Mouse (Mus musculus) olfactory bulb, adult 2 months (tissue): ENCODE results near the gene Zfp593. TPM values are rescaled to one million over a fixed set of nuclear protein-coding genes. Genes with fewer than 3 reads are reported as not detected.

ENCODE experiments used
- H3K27ac ChIP-seq: fragments of 200-500 bp; 2 replicates; pipeline ENCODE4 v1.5.1; 2012; ENCODE audit warnings: low read depth, low read length; ENCODE audit not compliant: insufficient read depth
- H3K4me1 ChIP-seq: fragments of 200-500 bp; 2 replicates; pipeline ENCODE4 v1.6.1; 2012; ENCODE audit warnings: low read length; ENCODE audit not compliant: control insufficient read depth, insufficient read depth
- H3K4me3 ChIP-seq: fragments of 200-500 bp; 2 replicates; pipeline ENCODE4 v1.5.1; 2012; ENCODE audit warnings: mild to moderate bottlenecking, low read depth, low read length, moderate library complexity; ENCODE audit not compliant: insufficient read depth
- CTCF ChIP-seq: fragments of 200-500 bp; IDR thresholded peaks from 2 replicates; pipeline ENCODE4 v1.5.1; 2012; ENCODE audit warnings: low read depth, mild to moderate bottlenecking, low read length, moderate library complexity; ENCODE audit not compliant: insufficient read depth
- POLR2A ChIP-seq: fragments of 200-500 bp; IDR thresholded peaks from 2 replicates; pipeline ENCODE4 v1.6.1; 2012; ENCODE audit warnings: mild to moderate bottlenecking, low read depth, low read length, moderate library complexity; ENCODE audit not compliant: insufficient read depth
- WGBS: fragments of 180-500 bp; shearing (Covaris S2); methylation state at CpG from one replicate; pipeline ENCODE4 v1.1.7; 2018; 5-methylcytosine and 5-hydroxymethylcytosine counted together
- polyA plus RNA-seq: library from polyadenylated mRNA; stranded (reverse); fragments of >200 nt; gene quantifications from 2 replicates; pipeline ENCODE4 v1.2.4, GENCODE M21; 2012; ENCODE audit warnings: low replicate concordance; ENCODE audit not compliant: missing spikeins, insufficient read depth, insufficient read length

Gene Zfp593
- polyA plus RNA-seq, 1 experiment = not detected

- Histone ChIP-seq H3K4me1 (no peaks in the 10 kb centered on the region), H3K4me3 (no peak overlapping the region), H3K27ac (no peak overlapping the region)
- 26% methylated on average over 6 of the region's 6 CpGs for WGBS
- TF ChIP-seq POLR2A (no peak), CTCF (peak; percentile 51; the same call in 1 of the 2 replicates)
These were observed 17.8 kb upstream of the Zfp593 start for GRCm38 (mm10) chr4:134263191-134263590.

- TF ChIP-seq CTCF (no peak), POLR2A (no peak)
- Histone ChIP-seq H3K4me3 (no peak overlapping the region), H3K27ac (no peak overlapping the region), H3K4me1 (no peaks in the 10 kb centered on the region)
- 65% methylated on average over 11 of the region's 11 CpGs for WGBS
These were observed 13.0 kb upstream of the Zfp593 start for GRCm38 (mm10) chr4:134258354-134258753.

- 50% methylated on average over 11 of the region's 11 CpGs for whole genome bisulfite sequencing
These were observed 12.0 kb upstream of the Zfp593 start for GRCm38 (mm10) chr4:134257198-134258009.

GRCm38 (mm10) chr4:134256407-134257197, 11.2 kb upstream of the Zfp593 start:
- 56% methylated on average over 19 of the region's 19 CpGs for WGBS
- Histone ChIP-seq H3K4me3 (no peak overlapping the region), H3K4me1 (peaks cover 5% of the 10 kb centered on the region), H3K27ac (no peak overlapping the region)
- TF ChIP-seq POLR2A (no peak), CTCF (no peak)

More at GRCm38 (mm10) chr4:134257198-134258009, 12.0 kb upstream of the Zfp593 start:
- Histone ChIP-seq H3K4me1 (no peaks in the 10 kb centered on the region), H3K4me3 (no peak overlapping the region), H3K27ac (no peak overlapping the region)
- TF ChIP-seq CTCF (no peak), POLR2A (no peak)

- Histone ChIP-seq H3K4me3 (no peak overlapping the region), H3K27ac (no peak overlapping the region), H3K4me1 (peaks cover 12% of the 10 kb centered on the region)
- WGBS = 52% methylated on average over 4 of the region's 4 CpGs
- TF ChIP-seq POLR2A = no peak
- TF ChIP-seq CTCF = no peak
These were observed 10.5 kb upstream of the Zfp593 start for GRCm38 (mm10) chr4:134255854-134256253.

GRCm38 (mm10) chr4:134254835-134255234, 9.4 kb upstream of the Zfp593 start:
- Histone ChIP-seq H3K27ac (no peak overlapping the region), H3K4me1 (peaks cover 18% of the 10 kb centered on the region), H3K4me3 (no peak overlapping the region)
- TF ChIP-seq CTCF (no peak), POLR2A (no peak)
- WGBS = 47% methylated on average over 3 of the region's 3 CpGs

- H3K4me1 ChIP-seq = peaks cover 23% of the 10 kb centered on the region
- WGBS = 18% methylated on average over 13 of the region's 13 CpGs
- no peak within 1 kb of the TSS for H3K27ac ChIP-seq
- no peak within 1 kb of the TSS for H3K4me3 ChIP-seq
- no peak for TF ChIP-seq CTCF
- TF ChIP-seq POLR2A = no peak
These were observed 8.4 kb upstream of the Zfp593 start, which contains the start of gene Grrp1 for GRCm38 (mm10) chr4:134253722-134254324. Gene Grrp1, minus strand, starts transcription at chr4:134254106.

GRCm38 (mm10) chr4:134252911-134253721, 7.7 kb upstream of the Zfp593 start:
- no peak overlapping the region for H3K27ac ChIP-seq
- TF ChIP-seq POLR2A (no peak), CTCF (no peak)
- 46% methylated on average over 15 of the region's 15 CpGs for WGBS
- H3K4me1 ChIP-seq = peaks cover 23% of the 10 kb centered on the region
- H3K4me3 ChIP-seq = no peak overlapping the region
